Mouse (Mus musculus) embryonic facial prominence, embryonic 12.5 days (tissue): Measurements from ENCODE around the gene Thra. TPM values are rescaled to one million over a fixed set of nuclear protein-coding genes. Genes with fewer than 3 reads are reported as not detected.

Experiments
- ATAC-seq: fragments of 200-750 bp; cut with Nextera tagmentation; 2 replicates; pipeline ENCODE4 v1.8.0; 2017; ENCODE audit not compliant: insufficient number of reproducible peaks, insufficient read depth, low FRiP score, low TSS enrichment
- H3K27ac ChIP-seq: fragments of 300-500 bp; sonication (generic); 2 replicates; pipeline ENCODE4 v1.5.1; 2016; ENCODE audit warnings: mild to moderate bottlenecking
- H3K27me3 ChIP-seq: fragments of 300-500 bp; sonication (generic); 2 replicates; pipeline ENCODE4 v1.6.1; 2016; ENCODE audit warnings: mild to moderate bottlenecking, moderate library complexity
- H3K36me3 ChIP-seq: fragments of 300-500 bp; sonication (generic); 2 replicates; pipeline ENCODE4 v1.6.1; 2016; ENCODE audit warnings: mild to moderate bottlenecking
- H3K4me1 ChIP-seq: fragments of 300-500 bp; sonication (generic); 2 replicates; pipeline ENCODE4 v1.6.1; 2016
- H3K4me2 ChIP-seq: fragments of 300-500 bp; sonication (generic); replicated peaks from 2 replicates; pipeline ENCODE4 v1.6.1; 2016; ENCODE audit warnings: mild to moderate bottlenecking, moderate library complexity
- H3K4me3 ChIP-seq: fragments of 300-500 bp; sonication (generic); 2 replicates; pipeline ENCODE4 v1.5.1; 2016; ENCODE audit warnings: mild to moderate bottlenecking
- H3K9ac ChIP-seq: fragments of 300-500 bp; sonication (generic); 2 replicates; pipeline ENCODE4 v1.6.1; 2016; ENCODE audit warnings: mild to moderate bottlenecking, moderate library complexity
- H3K9me3 ChIP-seq: fragments of 300-500 bp; sonication (generic); 2 replicates; pipeline ENCODE4 v1.6.1; 2016; ENCODE audit warnings: mild to moderate bottlenecking, moderate library complexity
- whole genome bisulfite sequencing: fragments of 180-500 bp; shearing (Covaris S2); methylation state at CpG from one replicate; pipeline ENCODE4 v1.1.7; 2016; 5-methylcytosine and 5-hydroxymethylcytosine counted together
- polyA plus RNA-seq: library from polyadenylated mRNA; unstranded; fragments of >200 nt; fragmentation: Nextera tagmentation; extraction: Ambion mirVana; gene quantifications from 2 replicates; pipeline ENCODE4 v1.2.1, GENCODE M21; 2016

Thra gene
- polyA plus RNA-seq = 29.1 and 34.3 TPM in 2 replicates

DNA sequence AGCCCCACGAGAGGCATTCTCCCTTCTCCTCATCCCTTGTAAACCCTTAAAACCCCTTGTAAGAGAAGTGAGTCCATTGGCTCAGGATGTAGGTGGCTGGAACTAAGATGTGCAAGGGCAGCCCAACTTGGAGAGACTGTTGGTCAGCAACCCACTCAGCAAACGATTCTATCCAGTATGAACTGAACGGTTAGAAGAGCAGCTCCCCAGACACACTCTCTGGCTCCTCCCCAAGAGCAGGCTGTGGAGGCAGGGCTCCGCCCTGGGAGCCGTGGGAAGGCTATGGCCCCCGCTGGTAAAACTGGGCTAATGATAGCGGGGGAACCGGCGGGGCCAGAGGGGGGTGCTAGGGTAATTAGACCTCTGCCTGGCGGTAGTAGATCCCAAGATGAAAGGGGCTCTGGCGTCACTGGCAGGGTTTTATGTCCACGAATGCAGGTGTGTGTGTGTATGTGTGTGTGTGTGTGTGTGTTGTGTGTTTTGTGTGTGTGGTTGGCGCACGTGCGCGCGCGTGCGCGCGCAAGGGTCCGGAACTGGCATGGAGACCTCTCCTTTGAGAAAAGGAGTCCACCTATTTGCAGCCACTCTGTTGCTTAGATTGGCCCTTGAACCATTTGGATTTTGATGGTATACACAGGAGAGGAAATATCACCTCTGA, at the start of gene Thra:
Gene Thra, plus strand, starts transcription at position 246 of the 658 bp plus-strand sequence.
- peak; percentile 29; the same call in 1 of the 2 replicates for ATAC-seq
- Histone ChIP-seq H3K9ac (peak within 1 kb of the TSS; percentile 88), H3K9me3 (no peaks in the 10 kb centered on the region), H3K36me3 (no peaks in the 10 kb centered on the region), H3K4me1 (peaks cover 47% of the 10 kb centered on the region), H3K4me2 (peak within 1 kb of the TSS; percentile 81), H3K4me3 (peak within 1 kb of the TSS; percentile 69), H3K27ac (peak within 1 kb of the TSS; percentile 86), H3K27me3 (no peaks in the 10 kb centered on the region)
- WGBS = under 1% methylated on average over 22 of the region's 22 CpGs

DNA sequence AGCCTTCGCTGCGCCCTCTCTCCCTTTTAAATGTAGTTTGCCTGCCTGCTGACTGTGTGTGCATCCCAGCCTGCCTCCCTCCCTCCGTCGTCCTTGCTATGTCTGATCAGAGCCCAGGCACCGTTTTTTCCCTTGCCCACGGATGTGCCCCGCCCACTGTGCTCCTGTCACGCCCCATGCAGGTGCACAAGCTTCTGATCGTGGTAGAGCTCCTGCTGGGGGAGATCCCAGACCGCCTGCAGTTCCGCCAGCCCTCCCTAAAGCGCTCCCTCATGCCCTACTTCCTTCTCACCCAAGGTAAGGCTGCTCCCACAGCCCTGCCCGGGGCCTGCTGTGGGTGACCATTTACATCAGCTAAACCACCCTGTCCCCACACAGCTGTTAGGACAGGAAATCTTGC, 47.2 kb upstream of the Thra start:
- ATAC-seq = no peak
- H3K36me3 ChIP-seq = peaks cover 79% of the 10 kb centered on the region
- H3K4me2 ChIP-seq = no peak overlapping the region
- no peaks in the 10 kb centered on the region for H3K27me3 ChIP-seq
- H3K4me1 ChIP-seq = no peaks in the 10 kb centered on the region
- no peak overlapping the region for H3K27ac ChIP-seq
- 76% methylated on average over 13 of the region's 13 CpGs for WGBS
- no peak overlapping the region for H3K9ac ChIP-seq
- no peak overlapping the region for H3K4me3 ChIP-seq
- H3K9me3 ChIP-seq = no peaks in the 10 kb centered on the region

DNA sequence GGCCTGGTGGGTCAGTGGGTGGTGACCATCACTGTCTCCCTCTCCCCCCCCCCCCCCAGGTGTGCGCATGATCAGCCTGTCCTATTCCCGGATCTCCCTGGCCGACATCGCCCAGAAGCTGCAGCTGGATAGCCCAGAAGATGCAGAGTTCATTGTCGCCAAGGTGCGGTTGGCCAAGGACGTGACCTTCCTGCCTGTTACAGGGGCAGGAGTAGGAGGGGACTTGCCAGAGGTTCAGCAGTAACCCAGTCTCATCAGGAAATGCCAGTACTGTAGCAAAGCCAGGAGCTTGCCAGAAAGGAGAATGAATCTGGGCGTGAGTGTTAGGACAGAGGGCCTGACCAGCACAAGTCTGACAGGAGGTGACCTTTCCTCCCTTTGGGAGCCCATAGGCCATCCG, 46.7 kb upstream of the Thra start:
- no peaks in the 10 kb centered on the region for H3K4me1 ChIP-seq
- ATAC-seq = no peak
- no peak overlapping the region for H3K4me2 ChIP-seq
- H3K27ac ChIP-seq = no peak overlapping the region
- H3K4me3 ChIP-seq = no peak overlapping the region
- H3K9me3 ChIP-seq = no peaks in the 10 kb centered on the region
- H3K27me3 ChIP-seq = no peaks in the 10 kb centered on the region
- WGBS = 88% methylated on average over 9 of the region's 9 CpGs
- peaks cover 76% of the 10 kb centered on the region for H3K36me3 ChIP-seq
- H3K9ac ChIP-seq = no peak overlapping the region

DNA sequence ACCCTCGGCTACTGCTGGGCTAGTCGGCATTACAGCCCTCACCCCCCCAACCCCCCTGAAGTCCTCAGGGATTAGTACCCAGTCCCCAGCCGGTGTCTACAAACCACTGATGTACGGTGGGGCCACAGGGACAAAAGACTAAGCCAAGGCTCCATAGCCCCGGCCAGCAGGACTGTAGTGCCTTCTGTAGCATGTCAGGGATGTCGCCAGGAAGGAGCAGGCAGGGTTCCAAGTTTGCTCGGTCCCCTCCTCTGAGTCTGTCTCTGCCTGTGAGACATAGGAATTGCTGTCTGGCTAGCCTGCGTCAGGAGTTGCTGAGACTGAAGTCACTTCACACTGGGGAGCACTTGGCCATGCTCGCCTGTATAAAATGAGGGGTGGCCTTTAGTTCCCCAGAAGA, 46.1 kb upstream of the Thra start:
- Histone ChIP-seq H3K27ac (no peak overlapping the region), H3K4me3 (no peak overlapping the region), H3K27me3 (no peaks in the 10 kb centered on the region), H3K9me3 (no peaks in the 10 kb centered on the region), H3K36me3 (peaks cover 73% of the 10 kb centered on the region), H3K9ac (no peak overlapping the region), H3K4me1 (no peaks in the 10 kb centered on the region), H3K4me2 (no peak overlapping the region)
- 86% methylated on average over 9 of the region's 9 CpGs for WGBS
- no peak for ATAC-seq

DNA sequence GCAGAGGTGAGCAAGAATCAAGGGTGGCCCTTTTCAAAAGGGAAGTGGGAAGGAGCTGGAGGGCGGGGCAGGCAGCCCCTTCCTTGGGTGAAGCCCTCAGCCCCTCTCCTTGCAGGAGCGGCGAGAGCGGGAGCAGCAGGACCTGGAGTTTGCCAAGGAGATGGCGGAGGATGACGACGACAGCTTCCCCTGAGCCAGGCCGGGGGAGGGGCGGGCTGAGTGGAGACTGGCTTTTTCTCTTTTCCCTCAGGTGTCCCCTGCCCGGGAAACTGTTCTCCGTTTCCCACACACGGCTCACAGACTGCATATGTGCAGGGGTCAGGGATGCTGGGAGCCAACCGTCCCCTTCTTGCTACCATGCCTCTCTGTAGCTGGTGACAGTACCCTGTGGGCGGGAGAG, 45.0 kb upstream of the Thra start:
- Histone ChIP-seq H3K4me3 (no peak overlapping the region), H3K27me3 (no peaks in the 10 kb centered on the region), H3K4me2 (no peak overlapping the region), H3K9ac (no peak overlapping the region), H3K4me1 (peaks cover 2% of the 10 kb centered on the region; the same call in 1 of the 2 replicates), H3K9me3 (no peaks in the 10 kb centered on the region), H3K36me3 (peaks cover 62% of the 10 kb centered on the region), H3K27ac (no peak overlapping the region)
- no peak for ATAC-seq
- 71% methylated on average over 14 of the region's 14 CpGs for WGBS

DNA sequence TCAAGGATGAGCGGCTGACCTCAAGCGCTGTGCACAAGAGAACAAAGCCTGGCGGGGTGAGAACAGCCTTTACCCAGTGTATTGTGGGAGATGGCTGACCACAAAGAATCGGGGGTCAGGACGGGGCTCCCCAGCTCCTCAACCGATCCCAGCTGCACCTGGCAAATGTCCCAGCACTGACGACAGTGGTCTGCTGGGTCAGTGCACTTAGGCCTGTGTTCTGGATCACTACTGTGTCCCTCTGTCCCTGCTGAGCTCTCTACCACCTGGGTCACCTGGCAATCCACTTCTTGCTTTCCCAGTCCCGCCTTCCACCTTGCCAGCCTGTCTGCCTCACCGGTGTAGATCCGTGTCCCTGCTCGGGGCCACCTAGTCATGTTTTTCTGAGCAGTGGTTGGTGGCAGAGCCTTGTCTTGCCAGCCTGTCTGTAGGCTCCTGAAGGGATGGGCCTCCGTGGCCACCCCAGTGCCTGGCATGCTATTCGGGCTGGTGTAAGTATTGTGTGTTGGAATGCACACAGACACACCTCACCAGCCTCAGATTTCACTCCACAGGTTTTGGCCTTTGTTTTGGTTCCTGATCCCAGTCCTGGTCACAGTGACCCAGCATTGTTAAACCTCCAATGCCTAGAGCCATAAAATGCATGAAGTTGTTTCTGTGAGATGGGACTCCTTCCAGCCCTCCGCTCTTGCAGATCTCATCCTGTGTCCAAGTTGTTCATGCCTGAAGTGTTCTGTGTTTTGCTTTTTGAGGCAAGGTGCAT, 43.8 kb upstream of the Thra start:
- Histone ChIP-seq H3K9me3 (no peaks in the 10 kb centered on the region), H3K27ac (peak overlapping the region; percentile 43; the same call in 1 of the 2 replicates), H3K9ac (no peak overlapping the region), H3K4me2 (no peak overlapping the region), H3K4me3 (no peak overlapping the region), H3K36me3 (peaks cover 49% of the 10 kb centered on the region), H3K27me3 (no peaks in the 10 kb centered on the region), H3K4me1 (peaks cover 5% of the 10 kb centered on the region; the same call in 1 of the 2 replicates)
- 87% methylated on average over 14 of the region's 14 CpGs for WGBS
- no peak for ATAC-seq

DNA sequence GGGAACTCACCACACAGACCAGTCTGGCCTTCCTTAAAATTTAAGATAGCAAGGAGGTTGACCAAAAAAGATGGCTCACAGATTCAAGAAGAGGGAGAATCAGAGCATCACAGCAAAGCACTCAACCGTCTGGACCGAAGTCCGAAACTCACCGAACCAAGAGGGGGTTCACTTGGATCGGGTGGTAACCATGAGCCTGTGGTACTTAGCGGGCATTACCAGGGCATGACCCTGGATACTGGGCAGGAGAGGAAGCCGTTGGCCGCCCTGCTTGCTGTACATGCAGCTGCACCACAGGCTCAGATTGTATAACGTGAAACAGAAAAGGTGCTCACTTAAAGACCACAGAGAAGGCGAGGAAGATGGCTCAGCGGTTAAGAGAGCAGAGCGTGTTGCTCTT, 43.2 kb upstream of the Thra start:
- ATAC-seq = no peak
- no peak overlapping the region for H3K4me2 ChIP-seq
- H3K9me3 ChIP-seq = no peaks in the 10 kb centered on the region
- 88% methylated on average over 12 of the region's 12 CpGs for WGBS
- H3K4me1 ChIP-seq = peaks cover 5% of the 10 kb centered on the region; the same call in 1 of the 2 replicates
- H3K27me3 ChIP-seq = no peaks in the 10 kb centered on the region
- H3K36me3 ChIP-seq = peaks cover 44% of the 10 kb centered on the region
- no peak overlapping the region for H3K4me3 ChIP-seq
- H3K27ac ChIP-seq = no peak overlapping the region
- H3K9ac ChIP-seq = no peak overlapping the region

DNA sequence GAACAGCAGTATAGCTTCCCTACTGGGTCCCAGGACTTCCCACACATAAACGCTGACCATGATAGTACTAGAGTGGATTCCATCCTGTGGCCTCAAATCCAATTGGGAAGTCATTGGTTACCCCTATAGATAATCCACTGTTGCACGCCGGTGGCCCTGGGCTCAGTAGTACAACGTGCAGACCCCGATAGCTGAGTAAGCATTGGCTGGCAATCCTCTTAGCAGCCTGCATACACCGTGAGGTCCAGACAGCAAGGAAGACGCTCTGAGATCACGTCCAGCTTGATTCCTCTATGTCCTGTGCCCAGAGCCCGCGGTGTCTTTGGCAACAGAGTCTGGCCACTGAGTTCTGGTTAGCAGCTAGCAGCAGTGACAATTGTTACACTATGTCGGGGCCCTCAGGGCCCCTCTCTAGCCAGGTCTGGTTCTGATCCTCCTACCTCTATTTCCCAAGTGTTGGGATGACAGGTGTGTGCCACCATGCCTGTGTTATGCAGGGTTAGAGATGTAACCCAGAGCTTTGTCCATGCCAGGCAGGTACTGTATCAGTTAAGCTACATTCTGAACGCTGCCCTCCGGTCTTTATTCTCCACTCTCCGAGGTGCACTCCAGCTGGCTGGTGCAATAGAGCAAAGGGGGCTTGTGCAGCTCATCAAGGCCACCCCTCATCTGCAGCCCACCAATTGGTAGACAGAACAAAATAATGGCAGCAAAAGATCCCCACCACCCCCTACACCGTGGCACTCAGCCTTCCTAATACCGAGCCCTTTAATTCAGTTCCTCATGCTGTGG, 41.4 kb upstream of the Thra start:
- H3K27me3 ChIP-seq = no peaks in the 10 kb centered on the region
- 81% methylated on average over 16 of the region's 16 CpGs for WGBS
- no peak overlapping the region for H3K9ac ChIP-seq
- no peak overlapping the region for H3K4me3 ChIP-seq
- peaks cover 29% of the 10 kb centered on the region for H3K36me3 ChIP-seq
- no peaks in the 10 kb centered on the region for H3K9me3 ChIP-seq
- H3K4me2 ChIP-seq = no peak overlapping the region
- H3K27ac ChIP-seq = no peak overlapping the region
- H3K4me1 ChIP-seq = peaks cover 5% of the 10 kb centered on the region; the same call in 1 of the 2 replicates
- ATAC-seq = no peak

DNA sequence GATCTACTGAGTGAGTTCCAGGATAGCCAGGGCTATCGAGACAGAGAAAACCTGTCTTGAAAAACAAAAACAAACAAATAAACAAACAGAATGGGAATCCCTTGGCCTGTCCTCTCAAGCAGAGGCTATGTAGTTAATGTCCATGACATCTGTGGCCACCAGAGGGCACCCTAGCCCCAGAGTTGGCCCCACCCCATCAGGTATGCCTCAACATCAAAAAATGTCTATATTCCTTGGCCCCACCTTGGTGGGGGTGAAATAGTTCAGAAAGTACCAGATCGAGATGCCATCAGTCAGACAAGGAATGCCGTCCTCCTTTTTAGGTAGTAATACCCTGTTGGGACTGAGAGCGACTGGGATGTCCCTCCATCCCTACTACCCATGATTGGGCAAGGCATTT, 40.5 kb upstream of the Thra start:
- WGBS = 36% methylated on average over 4 of the region's 4 CpGs
- Histone ChIP-seq H3K36me3 (peaks cover 29% of the 10 kb centered on the region), H3K9me3 (no peaks in the 10 kb centered on the region), H3K4me2 (no peak overlapping the region), H3K4me3 (no peak overlapping the region), H3K9ac (no peak overlapping the region), H3K27ac (no peak overlapping the region), H3K27me3 (no peaks in the 10 kb centered on the region), H3K4me1 (peaks cover 5% of the 10 kb centered on the region; the same call in 1 of the 2 replicates)
- no peak for ATAC-seq

DNA sequence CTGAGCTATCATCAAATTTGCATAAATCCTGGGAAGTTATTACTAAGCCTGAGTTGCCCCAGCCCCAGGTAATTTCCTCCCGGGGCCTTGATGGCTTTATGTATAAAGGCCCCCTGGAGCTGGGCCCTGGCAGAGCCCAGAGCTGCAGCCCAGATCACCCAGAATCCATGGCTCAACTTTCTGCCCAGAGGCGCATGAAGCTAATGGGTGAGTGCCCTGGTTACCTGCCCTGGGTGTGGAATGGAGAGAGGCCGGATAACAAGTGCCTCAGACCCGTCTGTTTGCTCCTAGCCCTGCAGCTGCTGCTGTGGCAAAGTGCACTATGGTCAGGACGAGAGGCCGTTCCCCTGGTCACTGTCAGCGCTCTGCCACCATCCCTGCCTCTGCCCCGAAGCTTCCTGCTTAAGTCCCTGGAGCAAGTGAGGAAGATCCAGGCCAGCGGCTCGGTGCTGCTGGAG, 39.2 kb upstream of the Thra start, which contains the start of gene Csf3:
Gene Csf3, plus strand, starts transcription at position 51 of the 458 bp plus-strand sequence.
- Histone ChIP-seq H3K4me2 (no peak within 1 kb of the TSS), H3K27ac (no peak within 1 kb of the TSS), H3K36me3 (peaks cover 29% of the 10 kb centered on the region), H3K27me3 (no peaks in the 10 kb centered on the region), H3K4me3 (no peak within 1 kb of the TSS), H3K9me3 (no peaks in the 10 kb centered on the region), H3K4me1 (peaks cover 5% of the 10 kb centered on the region; the same call in 1 of the 2 replicates), H3K9ac (no peak within 1 kb of the TSS)
- ATAC-seq = no peak
- WGBS = 32% methylated on average over 10 of the region's 10 CpGs

DNA sequence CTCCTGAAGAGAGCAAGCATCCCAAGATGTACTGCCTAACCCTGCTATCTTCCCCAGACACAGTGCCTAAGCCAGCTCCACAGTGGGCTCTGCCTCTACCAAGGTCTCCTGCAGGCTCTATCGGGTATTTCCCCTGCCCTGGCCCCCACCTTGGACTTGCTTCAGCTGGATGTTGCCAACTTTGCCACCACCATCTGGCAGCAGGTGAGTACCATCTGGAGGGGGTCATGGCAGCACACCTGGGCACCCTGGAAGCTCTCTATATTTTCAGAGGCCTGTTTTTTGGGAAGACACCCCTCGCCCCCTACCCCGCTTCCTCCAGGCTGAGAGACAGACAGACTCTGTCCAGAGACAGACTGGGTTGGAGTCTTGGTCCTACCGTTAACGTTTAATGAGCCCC, 38.1 kb upstream of the Thra start:
- Histone ChIP-seq H3K9ac (no peak overlapping the region), H3K4me2 (no peak overlapping the region), H3K4me3 (no peak overlapping the region), H3K9me3 (no peaks in the 10 kb centered on the region), H3K36me3 (peaks cover 36% of the 10 kb centered on the region), H3K27me3 (no peaks in the 10 kb centered on the region), H3K4me1 (peaks cover 5% of the 10 kb centered on the region; the same call in 1 of the 2 replicates), H3K27ac (no peak overlapping the region)
- WGBS = 71% methylated on average over 5 of the region's 5 CpGs
- ATAC-seq = no peak
